Mouse (Mus musculus): Measurements from ENCODE around the gene Atp6v0a1.

Atp6v0a1 gene

DNA sequence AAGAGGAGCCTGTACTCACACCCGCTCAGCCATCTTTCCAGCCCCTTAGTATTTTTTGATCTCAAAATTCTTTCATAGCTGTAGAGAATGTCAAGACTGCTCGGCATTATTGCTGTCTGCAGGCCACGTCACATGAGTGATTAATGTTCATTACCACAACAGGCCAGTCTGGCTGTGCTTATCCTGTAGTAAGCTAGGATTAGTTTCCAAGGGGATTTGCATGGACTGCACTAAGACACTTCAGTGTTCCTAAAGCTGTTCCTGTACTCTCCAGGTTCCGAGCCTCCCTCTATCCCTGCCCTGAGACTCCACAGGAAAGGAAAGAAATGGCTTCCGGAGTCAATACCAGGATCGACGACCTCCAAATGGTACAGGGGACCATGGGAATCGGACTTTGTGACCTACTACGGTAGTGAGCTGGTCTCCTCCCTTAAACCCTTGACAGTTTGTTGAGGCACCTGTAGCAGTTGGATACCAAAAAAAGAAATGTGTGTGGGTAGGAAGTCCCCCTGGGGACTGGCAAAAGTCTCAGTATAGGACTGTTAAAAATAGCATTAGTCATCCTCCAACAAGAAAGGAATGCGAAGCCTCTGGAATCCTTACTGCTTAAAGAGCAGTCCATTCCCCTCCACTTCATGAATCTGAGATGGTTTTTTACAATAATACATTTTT is 21.0 kb downstream of the Atp6v0a1 start:
- DNase-seq = no peak

DNA sequence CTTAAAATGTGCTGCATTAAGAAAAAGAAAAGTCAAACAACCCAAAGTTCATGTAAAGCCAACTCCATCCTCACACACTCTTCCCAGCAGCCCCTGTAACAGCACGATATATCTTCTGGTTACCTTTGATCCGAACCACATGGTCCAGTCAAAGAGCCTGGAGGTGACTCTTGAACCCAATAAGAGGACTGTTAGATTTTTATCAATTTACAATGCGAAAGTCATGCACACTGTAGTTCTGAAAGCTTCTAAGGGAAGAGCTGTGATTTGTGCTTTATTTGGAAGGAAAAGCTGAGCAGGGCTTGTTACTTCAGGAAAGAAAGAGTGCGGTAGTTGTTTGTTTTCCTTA is 21.5 kb downstream of the Atp6v0a1 start:
- DNase-seq = no peak

DNA sequence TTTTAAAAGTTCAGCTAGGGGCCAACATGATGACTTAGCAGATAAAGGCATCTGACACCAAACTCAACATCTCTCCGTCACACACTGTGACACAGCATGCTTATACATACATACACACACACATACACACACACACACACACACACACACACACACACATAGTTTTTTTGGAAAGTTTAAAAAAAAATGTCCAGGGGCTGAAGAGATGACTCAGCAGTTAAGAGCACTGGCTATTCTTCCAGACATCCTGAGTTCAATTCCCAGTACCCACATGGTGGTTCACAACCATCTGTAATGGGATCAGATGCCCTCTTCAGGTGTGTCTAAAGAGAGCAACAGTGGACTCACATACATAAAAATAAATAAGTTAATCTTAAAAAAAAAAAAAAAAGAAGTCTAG is 22.2 kb downstream of the Atp6v0a1 start:
- DNase-seq = no peak

DNA sequence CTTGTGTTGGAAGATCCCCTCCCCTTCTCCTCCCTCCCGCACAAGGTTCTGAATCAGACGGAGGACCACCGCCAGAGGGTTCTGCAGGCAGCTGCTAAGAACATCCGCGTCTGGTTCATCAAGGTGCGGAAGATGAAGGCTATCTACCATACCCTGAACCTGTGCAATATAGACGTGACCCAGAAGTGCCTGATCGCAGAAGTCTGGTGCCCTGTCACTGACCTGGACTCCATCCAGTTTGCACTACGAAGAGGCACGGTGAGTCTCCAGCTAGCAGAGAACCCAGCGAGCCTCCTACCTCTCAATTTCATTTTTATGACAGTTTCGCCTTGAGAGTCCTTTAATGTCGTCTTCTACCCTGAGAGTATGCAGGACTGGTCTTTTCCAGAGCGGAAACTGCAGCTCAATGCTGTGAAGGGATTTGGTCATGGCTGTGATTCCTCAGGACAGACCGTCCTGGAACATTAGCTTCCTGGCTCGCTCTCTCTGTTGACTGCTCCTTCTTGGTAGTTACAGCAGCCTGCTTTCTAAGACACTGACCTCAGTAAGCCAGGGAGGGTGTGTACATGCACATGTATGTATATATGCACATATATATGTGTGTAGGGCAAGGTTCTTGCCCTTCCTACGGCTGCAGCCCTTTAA is 24.7 kb downstream of the Atp6v0a1 start:
- no peak for DNase-seq

- no peak for DNase-seq
Observed at GRCm38 (mm10) chr11:101034614-101035327, 25.5 kb downstream of the Atp6v0a1 start.

DNA sequence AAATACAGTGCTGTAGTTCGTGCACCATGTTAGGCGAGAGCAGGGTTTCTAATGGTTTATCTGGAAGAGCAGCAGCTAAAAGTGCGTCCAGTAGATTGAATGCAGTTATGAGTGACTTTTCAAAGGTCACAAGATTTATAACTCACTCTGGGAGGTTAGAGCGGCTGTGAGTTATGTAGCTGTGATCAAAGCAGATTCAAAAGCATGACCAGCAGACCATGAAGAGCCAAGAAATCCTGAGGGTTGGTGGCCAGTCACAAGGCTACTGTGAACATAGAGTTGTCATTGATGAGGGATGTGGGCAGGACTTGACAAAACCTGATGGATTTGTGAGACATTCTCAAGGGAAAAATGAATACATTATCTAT is 26.1 kb downstream of the Atp6v0a1 start:
- DNase-seq = no peak

DNA sequence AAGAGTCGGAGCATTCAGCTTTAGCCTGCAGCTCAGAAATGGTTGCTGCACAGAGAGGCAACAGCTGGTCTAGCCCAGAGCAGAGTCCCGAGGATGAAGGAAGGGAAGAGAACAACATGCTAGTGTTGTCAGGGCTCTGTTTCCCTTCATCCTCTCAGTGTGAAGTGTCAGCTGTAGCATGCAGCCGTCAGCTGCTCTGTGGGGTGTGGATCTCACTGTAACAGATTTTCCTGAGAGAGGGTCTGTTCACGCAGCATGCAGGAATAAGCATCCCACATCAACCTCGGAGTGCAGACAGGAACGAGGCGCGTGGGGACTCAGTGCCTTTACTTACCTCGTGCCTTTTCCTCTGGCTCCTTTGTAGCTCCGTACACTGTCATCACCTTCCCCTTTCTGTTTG is 28.5 kb downstream of the Atp6v0a1 start:
- DNase-seq = no peak

DNA sequence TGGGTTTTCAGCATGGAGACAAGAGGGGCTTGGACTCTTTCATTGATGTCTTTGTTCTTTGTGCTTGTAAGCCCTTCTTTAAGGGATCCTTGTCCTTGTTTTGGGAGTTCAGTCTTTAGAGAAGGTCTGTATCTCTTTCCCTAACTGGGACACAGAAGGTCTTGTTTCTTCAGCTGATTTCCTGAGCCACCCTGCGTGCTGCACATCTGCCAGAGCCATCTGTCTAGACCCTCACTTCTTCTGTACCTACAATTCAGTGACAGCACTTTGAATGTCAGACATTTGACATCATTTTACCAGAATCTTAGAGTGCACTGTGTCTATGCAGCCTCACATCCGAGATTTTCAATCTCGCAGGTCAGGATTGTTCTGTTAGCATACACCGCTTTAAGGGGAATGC is 36.6 kb downstream of the Atp6v0a1 start:
- peak; percentile 51 for DNase-seq

DNA sequence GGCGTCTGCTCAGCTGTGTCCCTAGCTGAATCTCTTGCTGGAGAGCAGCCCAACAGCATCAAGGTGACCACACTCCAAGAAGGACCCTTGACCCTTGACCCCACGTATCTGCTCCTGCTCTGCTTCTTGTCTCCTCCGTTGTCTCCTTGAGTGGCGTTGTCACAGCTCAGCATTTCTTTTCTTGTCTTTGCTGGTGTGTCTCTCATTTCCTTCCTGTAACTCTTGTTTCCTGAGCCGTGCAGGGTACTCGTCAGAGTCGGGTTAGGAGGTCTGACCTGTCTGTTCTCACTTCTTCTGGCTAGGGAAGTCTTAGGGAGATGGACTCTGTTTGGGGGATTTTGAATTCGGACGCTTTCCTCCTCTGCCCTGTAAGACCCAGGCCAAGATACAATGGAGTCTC is 37.2 kb downstream of the Atp6v0a1 start:
- DNase-seq = peak; percentile 56

DNA sequence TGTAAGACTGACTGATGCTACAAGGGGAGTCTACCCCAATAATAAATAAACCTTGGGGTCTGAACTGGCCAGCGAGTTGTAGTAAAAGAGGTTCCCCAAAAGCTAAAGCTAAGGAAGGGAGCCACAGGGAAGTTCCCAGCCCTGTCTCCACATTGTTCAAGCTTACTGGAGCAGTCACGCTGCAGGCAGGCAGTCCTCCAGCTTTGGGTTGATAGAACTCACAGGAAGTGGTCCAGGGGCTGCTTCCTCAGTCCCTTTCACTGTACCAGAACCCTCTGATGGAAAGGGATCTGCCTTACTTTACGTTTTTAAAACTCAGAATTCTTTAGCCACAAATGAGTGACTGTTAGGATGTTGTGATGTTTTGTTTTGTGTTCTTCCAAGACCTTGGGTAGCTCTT is 38.2 kb downstream of the Atp6v0a1 start:
- DNase-seq = peak; percentile 36

- DNase-seq = no peak
Observed at GRCm38 (mm10) chr11:101050359-101050758, 41.1 kb downstream of the Atp6v0a1 start.

DNA sequence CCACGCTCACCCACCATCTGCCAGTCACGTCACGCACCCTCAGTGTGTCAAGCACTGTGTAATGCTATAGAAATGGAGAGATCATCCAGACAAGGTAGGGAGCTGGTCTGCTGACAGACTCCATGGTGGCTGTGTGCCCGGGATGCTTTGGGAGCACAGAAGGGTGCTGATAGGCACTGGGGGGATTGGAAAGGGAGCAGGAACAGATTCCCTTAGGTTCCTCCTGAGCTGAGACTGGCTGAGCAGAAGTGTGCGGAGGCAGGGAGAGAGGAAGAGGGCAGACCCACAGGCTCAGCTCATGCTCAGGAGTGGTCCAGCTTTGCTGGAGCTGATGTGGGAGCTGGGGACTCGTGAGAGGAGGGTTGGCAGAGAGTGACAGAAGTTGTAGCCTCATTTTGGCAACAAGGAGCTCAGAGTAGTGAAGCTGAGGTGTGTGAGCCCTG is 41.8 kb downstream of the Atp6v0a1 start:
- no peak for DNase-seq

DNA sequence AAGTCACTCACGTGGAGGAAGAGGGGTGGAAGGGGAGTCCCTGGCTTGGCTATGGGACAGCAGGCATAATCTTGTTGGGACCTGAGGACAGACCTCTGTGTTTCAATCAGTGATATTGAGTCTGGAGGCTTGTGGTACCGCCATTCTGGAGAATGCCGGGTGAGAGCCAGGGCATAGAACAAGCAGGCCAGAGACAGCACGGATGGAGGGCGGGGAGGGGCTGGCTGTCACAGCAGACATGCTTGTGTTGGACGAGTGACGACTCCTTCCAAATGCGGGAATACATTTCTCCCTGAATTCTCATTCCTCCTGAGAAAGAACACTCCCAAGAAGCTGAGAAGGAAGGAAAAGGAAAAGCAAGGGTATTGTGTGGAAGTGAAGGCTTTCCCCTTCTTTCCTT is 42.4 kb downstream of the Atp6v0a1 start:
- DNase-seq = no peak

GRCm38 (mm10) chr11:101052751-101053473 is 43.7 kb downstream of the Atp6v0a1 start:
- no peak for DNase-seq

DNA sequence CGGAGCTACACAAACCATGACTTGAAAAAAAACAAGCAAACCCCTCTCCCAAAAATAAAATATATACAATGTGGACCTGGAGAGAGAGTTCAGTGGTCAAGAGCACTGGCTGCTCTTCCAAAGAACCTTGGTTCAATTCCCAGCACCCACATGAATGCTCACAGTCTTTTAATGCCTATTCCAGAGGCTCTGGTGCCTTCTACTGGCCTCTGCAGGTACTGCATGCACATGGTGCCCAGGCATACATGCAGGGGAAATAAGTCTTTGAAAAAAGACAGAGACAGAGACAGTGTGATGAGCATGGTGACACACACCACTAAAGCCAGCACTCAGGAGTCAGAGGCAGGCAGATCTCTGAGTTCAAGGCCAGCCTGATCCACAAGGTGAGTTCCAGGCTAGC is 44.7 kb downstream of the Atp6v0a1 start:
- DNase-seq = peak; percentile 65

DNA sequence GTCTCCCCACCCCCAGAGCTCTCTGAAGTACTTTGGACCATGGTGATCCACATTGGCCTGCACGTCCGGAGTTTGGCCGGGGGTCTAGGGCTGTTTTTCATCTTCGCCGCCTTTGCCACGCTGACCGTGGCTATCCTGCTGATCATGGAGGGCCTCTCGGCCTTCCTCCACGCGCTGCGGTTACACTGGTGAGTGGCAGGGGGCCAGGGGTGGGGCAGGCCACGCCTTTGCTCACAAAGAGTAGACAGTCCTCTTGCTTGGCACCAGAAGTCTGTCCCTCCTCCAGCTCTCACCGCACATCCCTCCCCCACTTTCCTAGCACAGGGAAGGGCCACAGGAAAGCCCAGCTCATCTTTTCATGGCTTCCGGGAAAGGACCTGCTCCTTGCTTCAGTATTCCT is 46.2 kb downstream of the Atp6v0a1 start:
- no peak for DNase-seq

DNA sequence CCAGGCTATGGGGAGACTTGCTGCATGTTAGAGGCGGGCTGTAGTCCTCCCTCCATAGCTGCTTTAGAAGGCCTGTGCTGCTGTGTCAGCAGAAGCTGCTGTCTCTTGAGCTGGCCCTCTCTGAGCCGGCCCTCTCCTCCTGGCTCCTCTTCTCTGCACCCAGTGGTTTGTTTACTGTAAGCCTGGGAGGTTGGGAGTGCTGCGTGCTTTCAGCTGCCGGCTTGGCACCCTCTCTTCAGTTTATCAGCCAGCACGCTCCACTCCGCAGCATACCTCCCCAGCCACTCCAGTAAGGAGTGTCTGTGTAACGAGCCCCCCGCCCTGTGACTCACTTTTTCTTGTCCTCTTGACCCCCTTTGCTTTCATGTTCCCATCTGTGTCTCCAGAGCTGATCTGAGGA is 47.6 kb downstream of the Atp6v0a1 start:
- DNase-seq = no peak

- DNase-seq = peak; percentile 96
Observed at GRCm38 (mm10) chr11:101057860-101058259, 48.6 kb downstream of the Atp6v0a1 start.

GRCm38 (mm10) chr11:101058726-101059125 is 49.5 kb downstream of the Atp6v0a1 start:
- DNase-seq = peak; percentile 19

DNA sequence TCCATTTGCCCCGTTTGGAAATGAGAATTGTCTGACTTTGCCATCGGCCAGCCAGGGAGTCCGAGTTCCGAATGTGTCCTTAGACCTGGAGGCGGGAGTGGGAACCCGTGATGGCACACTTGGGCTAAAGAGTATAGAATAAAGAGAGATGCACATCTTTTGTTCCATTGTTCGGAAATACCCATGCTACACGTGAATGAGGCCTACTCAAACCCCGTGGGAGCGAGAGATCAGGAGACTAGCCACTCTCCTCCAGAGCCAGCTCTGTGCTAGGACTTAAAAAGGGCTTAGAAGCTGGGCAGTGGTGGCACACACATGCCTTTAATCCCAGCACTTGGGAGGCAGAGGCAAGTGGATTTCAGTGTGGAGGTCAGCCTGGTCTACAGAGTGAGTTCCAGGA is 50.2 kb downstream of the Atp6v0a1 start:
- no peak for DNase-seq

DNA sequence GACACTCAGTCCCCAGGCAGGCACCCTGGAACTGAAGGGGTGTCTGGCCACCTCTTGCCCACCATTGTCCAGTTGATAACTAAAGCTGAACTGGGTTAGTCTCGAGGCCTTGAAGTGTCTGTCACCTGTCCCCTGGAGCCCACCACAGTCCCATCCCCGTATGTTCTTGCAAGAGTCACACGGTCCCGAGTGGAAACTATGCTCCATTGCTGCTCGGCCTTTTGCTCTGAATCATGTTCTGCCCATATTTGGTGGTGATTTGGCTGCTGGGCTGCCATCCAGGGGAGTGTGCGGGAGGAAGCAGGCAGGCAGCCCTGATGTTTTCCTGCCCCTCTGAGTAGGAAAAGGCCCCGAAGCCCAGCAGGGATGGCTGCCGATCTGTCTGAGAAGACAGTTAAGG is 50.9 kb downstream of the Atp6v0a1 start:
- peak; percentile 42 for DNase-seq

DNA sequence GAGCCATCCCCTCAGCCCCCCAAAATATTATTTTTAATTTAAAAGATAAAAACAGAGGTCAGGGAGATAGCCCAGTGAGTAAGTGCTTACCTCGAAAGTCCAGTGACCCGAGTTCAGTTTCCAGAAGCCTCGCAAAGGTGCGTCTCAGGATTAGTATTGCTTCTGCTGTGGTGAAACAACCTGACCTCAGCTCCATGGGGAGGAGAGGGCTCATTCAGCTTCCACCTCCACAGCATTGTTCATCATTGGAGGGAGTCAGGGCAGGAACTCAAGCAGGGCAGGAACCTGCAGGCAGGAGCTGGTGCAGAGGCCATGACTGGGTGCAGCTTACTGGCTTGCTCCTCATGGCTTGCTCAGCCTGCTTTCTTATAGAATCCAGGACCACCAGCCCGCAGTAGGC is 51.8 kb downstream of the Atp6v0a1 start:
- peak; percentile 18 for DNase-seq

- DNase-seq = peak; percentile 66
Observed at GRCm38 (mm10) chr11:101062165-101062884, 53.1 kb downstream of the Atp6v0a1 start.
